Mouse (Mus musculus): ENCODE data around the gene Ms4a7. TPM values are rescaled to one million over a fixed set of nuclear protein-coding genes. Genes with fewer than 3 reads are reported as not detected.
"Not testable (repeated sequence)": the region's sequence is repeated elsewhere in the genome, so short reads cannot be mapped to it uniquely, and the experiment has no call there.

Ms4a7 gene
- 1 to 10 TPM in 1 of 2 experiments, under 1 TPM in 1; 0.82 to 1.3 TPM for total RNA-seq (2021)
- long read RNA-seq, experiment 1, partial matches to known transcripts, result 0 of 2 reads
- long read RNA-seq, experiment 1, other reads (novel, unspliced or antisense), result 0 of 2 reads
- long read RNA-seq, experiment 2, result 0 reads

DNA sequence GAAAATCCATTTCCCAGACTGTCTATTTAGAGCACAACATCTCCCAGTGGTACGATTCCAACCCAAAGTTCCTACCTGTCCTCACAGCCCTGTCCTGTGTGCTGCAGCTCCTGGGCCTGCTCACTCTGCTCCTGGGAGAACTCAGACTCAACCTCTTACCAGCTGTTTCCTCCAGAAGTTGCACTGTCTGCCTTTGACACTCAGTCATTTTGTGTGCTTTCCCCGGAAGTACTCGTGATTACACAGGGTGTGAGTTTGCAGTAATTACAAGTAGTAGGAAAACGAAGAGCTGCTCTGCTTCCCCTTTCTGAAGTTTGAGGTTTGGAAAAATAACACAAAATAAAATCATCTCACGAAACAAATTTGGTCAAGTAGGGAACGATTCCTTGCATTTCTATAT is at the start of gene Ms4a7:
Ms4a7 (minus strand) TSS at position 215 of the 400 bp plus-strand sequence.
- intact Hi-C loops (cut with DNase I; ENCODE audit: low total_unique reads), result no loop called here

GRCm38 (mm10) chr19:11376399-11376798 is 40.5 kb upstream of the Ms4a7 start:
- no peak for DNase-seq
- intact Hi-C loops (cut with DNase I; ENCODE audit: low total_unique reads), result no loop called here

More for the DNA sequence above, at the start of gene Ms4a7:
- no peak for DNase-seq

DNA sequence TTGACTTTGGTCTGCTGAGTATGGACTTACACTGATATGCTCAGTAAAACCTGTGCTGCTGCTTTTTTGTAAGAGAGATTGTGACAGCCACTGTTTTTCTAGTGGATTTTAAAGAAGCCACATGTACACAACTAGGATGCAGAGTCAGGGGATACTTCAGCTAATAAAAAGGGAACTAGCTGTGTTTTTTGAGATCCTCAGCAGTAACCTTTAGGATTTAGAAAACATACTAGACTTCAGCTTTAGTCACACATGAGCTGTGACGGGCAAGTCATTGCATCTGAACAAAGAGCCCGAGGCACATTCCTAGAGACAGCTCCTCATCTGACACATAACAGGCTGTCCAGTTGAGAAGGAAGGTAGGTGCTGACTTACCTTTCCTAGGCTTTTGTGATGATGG is 39.3 kb upstream of the Ms4a7 start, which contains the start of gene Ms4a4a:
Ms4a4a (plus strand) TSS at position 251 of the 400 bp plus-strand sequence.
- intact Hi-C loops (cut with DNase I; ENCODE audit: low total_unique reads), result no loop called here
- no peak for DNase-seq

DNA sequence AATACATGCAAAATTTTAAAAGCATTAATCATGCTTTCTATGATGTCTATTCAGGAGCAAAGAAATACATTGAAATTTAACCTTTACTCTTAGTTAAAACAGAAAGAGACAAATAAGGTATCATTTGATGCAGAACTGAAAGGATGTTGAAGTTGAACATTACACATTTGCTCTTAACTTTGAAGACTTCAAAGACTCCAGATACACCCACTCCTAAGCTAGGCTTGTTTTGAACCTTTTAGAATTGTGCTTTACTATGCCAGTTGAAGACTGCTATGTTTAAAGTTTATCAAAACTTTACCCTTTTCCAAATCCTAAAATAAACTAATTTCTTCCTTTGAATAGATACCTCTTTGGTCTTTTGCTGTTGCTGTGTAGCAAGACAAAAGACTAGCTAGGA is 35.2 kb upstream of the Ms4a7 start:
- intact Hi-C loops (cut with DNase I; ENCODE audit: low total_unique reads), result no loop called here

DNA sequence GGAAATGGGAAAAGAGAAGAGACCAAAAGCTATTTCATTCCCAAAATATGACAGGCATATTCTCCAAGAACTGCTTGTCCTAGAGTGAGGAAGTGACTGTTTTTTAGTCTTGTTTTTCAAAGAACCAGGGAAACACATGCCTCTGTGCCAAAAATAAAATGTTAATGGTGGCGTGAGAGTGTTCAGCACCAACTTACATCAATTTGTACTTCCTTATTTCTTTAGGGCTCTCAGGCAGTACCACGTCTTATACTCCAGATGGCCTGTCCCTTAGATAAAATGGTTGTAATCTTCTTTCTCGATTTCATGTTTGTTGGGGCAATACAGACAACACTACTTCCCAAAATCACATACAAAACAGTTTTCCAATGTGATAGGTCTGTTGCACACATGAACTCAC is 32.4 kb upstream of the Ms4a7 start:
- DNase-seq, result no peak
- intact Hi-C loops (cut with DNase I; ENCODE audit: low total_unique reads), result no loop called here

More for the DNA sequence above, 35.2 kb upstream of the Ms4a7 start:
- no peak for DNase-seq

DNA sequence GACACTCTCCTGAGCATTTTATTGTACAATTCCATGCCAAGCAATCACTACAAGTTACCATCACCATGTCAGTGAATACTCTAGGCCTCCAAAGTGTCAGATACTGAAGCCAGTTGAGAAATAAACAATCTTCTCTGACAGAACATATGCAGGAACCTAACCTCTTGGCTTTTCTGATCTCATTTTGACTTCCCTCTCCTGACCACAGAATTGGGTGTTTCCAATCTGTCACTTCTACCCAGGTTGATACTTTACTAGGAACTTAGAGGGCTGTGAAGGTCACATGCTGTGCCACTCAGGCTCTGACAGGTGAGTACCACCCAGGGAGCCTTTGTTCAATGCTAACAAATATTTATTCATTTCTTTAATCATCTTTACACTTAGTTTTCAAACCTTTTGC is 26.1 kb upstream of the Ms4a7 start:
- intact Hi-C loops (cut with DNase I; ENCODE audit: low total_unique reads), result no loop called here
- DNase-seq, result no peak

GRCm38 (mm10) chr19:11360106-11360505 is 24.2 kb upstream of the Ms4a7 start:
- intact Hi-C loops (cut with DNase I; ENCODE audit: low total_unique reads), result no loop called here

GRCm38 (mm10) chr19:11355730-11356129 is 19.8 kb upstream of the Ms4a7 start:
- intact Hi-C loops (cut with DNase I; ENCODE audit: low total_unique reads), result no loop called here
- DNase-seq, result no peak

More at GRCm38 (mm10) chr19:11360106-11360505, 24.2 kb upstream of the Ms4a7 start:
- DNase-seq, result no peak

DNA sequence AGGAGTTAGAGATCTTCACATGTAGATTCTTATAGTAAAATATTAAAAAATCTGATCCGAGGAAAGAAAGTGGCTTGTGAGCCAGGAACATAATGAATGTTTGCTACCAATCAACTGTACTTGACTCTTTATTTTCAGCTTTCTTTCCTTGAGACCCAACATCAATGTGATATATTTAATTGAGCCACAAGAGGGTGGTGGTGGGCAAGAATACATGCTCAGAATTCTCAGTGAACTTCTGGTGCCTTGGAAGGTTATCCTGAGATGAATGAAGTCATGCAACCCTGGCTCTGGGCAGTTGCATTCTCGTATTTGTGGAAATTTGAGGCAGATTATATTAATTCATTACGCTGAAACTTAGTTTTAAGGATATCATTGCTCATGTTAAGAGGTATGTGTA is 15.9 kb upstream of the Ms4a7 start:
- no peak for DNase-seq
- intact Hi-C loops (cut with DNase I; ENCODE audit: low total_unique reads), result no loop called here

- DNase-seq, result peak; percentile 20
- intact Hi-C loops (cut with DNase I; ENCODE audit: low total_unique reads), result no loop called here
Observed at GRCm38 (mm10) chr19:11349698-11350481, 13.9 kb upstream of the Ms4a7 start.

- intact Hi-C loops (cut with DNase I; ENCODE audit: low total_unique reads), result no loop called here
- DNase-seq, result no peak
Observed at GRCm38 (mm10) chr19:11343992-11344391, 8.0 kb upstream of the Ms4a7 start.

GRCm38 (mm10) chr19:11343147-11343546 is 7.2 kb upstream of the Ms4a7 start:
- no peak for DNase-seq
- intact Hi-C loops (cut with DNase I; ENCODE audit: low total_unique reads), result no loop called here

- intact Hi-C loops (cut with DNase I; ENCODE audit: low total_unique reads), result no loop called here
- DNase-seq, result no peak
Observed at GRCm38 (mm10) chr19:11321123-11321522, 14.8 kb downstream of the Ms4a7 start.

DNA sequence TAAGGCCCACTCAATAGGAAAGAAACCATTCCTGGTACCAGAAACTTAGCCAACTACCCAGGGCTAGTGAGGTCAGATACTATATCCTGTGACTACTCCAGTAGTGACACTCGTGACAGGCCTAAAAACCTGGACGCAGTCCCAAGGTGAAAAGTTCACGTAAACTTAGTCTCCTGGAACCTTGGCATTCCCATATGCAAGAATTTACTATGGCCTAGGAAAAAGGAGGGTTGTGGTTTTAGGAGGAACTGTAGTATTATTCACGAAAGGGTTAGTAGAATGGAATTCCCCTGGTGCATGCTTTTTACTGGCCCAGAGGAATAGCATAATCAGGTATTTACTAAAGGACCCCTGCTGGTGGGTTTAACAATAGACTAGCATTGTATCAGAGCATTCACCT is 19.2 kb downstream of the Ms4a7 start:
- no peak for DNase-seq
- intact Hi-C loops (cut with DNase I; ENCODE audit: low total_unique reads), result no loop called here

DNA sequence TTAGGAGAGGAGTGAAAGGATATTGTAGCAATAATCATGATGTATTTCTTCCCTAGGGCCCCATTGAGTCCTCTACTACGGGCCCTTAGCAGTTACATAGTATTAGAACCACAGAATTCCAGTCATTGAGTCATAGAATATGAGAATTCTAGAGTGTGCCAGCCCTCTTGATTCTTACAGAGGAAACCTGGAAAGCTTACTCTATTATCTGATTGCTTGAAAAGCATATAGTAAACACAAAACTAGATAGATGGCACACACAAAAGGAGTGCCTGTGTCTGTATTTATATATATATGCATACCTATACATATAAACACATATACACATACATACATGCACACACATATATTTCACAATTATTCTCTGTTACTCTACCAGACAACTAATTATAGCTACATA is 21.6 kb downstream of the Ms4a7 start, which contains the start of gene Ms4a14:
Ms4a14 (minus strand) TSS at position 101 of the 400 bp plus-strand sequence.
- intact Hi-C loops (cut with DNase I; ENCODE audit: low total_unique reads), result no loop called here
- DNase-seq, result no peak

DNA sequence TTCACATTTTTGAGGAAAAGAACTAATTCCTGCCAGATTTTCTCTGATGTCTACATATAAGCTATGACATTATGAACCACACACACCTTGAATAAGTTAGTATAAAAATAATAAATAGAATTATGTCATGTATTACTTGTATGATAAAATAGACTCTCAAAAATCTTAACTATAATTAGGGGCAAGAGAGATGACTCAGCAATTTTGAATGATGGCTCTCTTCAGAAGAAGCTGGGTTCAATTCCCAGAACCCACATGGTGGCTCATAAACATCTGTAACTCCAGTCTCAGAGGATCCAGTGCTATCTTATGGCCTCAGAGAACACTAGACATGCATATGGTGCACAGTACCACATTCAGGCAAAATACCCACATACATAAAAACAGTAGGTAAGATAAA is 27.1 kb downstream of the Ms4a7 start:
- DNase-seq, result no peak
- intact Hi-C loops (cut with DNase I; ENCODE audit: low total_unique reads), result no loop called here

DNA sequence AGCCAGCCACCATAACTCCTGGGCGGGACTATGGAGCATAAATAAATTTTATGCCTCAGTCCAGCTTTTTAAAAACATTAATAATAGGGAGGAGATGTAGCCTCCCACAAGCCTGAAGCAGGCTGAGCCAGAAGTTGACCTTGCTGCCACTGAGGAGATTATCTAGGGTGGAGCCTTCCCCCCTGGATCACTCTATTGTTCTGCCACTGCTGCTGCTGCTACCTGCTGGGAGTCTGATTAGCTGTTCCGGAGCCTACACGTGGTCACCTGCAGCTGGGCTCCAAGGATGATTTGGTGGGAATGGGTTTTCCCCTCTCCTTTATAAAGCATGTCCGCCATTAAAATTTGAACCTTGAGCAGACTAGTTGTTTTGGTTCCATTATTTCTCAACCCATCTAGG is 36.4 kb downstream of the Ms4a7 start:
- DNase-seq; intact Hi-C loops (cut with DNase I; ENCODE audit: low total_unique reads): not testable (repeated sequence)

DNA sequence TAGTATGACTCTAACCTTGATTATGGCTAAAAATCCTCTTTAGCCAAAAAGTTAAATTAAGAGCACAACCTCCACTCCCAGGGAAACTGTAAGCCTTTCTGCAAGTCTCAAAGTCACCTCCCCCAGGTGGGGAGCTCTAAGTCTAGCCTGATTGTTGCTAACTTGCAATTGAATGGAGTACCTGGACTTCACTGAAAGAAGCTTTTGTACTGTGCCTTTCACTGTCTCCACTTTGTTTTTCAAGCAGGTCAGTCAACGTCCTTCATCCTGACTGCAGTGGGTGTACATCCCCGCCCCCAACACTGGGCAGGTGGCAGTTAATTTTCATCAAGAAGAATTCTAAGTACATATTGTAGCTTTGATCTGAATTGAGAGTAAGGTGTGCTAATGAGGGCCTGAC is 37.0 kb downstream of the Ms4a7 start:
- intact Hi-C loops (cut with DNase I; ENCODE audit: low total_unique reads), result no loop called here

GRCm38 (mm10) chr19:11293616-11294015 is 42.3 kb downstream of the Ms4a7 start:
- DNase-seq; intact Hi-C loops (cut with DNase I; ENCODE audit: low total_unique reads): not testable (repeated sequence)

More for the DNA sequence above, 37.0 kb downstream of the Ms4a7 start:
- DNase-seq, result no peak

- no peak for DNase-seq
- intact Hi-C loops (cut with DNase I; ENCODE audit: low total_unique reads), result no loop called here
Observed at GRCm38 (mm10) chr19:11292990-11293389, 43.0 kb downstream of the Ms4a7 start.

DNA sequence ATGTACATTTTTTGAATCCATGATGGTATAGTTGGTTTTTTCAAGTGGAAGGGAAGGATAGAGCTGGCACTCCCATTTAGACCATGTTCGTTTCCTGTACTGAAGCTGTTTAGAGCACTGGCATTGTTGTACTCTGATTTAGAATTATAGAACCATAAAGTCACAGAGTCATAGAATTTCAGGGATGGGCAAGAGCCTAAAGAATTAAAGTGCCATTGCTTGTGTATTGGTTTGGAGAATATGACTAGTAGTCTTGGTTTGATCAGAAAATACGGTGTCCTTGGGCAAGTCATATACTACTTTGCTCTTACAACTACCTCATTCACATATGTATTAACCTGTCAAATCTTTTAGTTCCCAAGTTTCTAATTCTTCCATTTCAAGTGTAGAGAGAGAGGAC is 52.2 kb downstream of the Ms4a7 start, which contains the start of gene Ms4a5:
Ms4a5 (minus strand) TSS at position 101 of the 400 bp plus-strand sequence.
- DNase-seq, result no peak

More for the DNA sequence above, 52.2 kb downstream of the Ms4a7 start, which contains the start of gene Ms4a5:
- intact Hi-C loops (cut with DNase I; ENCODE audit: low total_unique reads), result no loop called here
